Mouse (Mus musculus) stomach, embryonic 14.5 days (tissue): ENCODE data around the gene Slc29a4. TPM values are rescaled to one million over a fixed set of nuclear protein-coding genes. Genes with fewer than 3 reads are reported as not detected.

Experiments used
- ATAC-seq: fragments of 200-750 bp; cut with Nextera tagmentation; 2 replicates; pipeline ENCODE4 v1.8.0; 2017; ENCODE audit warnings: low read depth, moderate TSS enrichment; ENCODE audit not compliant: insufficient number of reproducible peaks, insufficient read depth, low FRiP score
- H3K27ac ChIP-seq: fragments of 300-500 bp; sonication (generic); 2 replicates; pipeline ENCODE4 v1.5.1; 2014; ENCODE audit warnings: mild to moderate bottlenecking, low read length, moderate library complexity, mixed read lengths
- H3K27me3 ChIP-seq: fragments of 300-500 bp; sonication (generic); 2 replicates; pipeline ENCODE4 v1.6.1; 2014; ENCODE audit warnings: low read length, control low read depth, mixed read lengths; ENCODE audit not compliant: control insufficient read depth, insufficient read depth
- H3K36me3 ChIP-seq: fragments of 300-500 bp; sonication (generic); 2 replicates; pipeline ENCODE4 v1.6.1; 2014; ENCODE audit warnings: mild to moderate bottlenecking, control low read depth, low read length, moderate library complexity, mixed read lengths; ENCODE audit not compliant: control insufficient read depth, insufficient read depth
- H3K4me1 ChIP-seq: fragments of 300-500 bp; sonication (generic); 2 replicates; pipeline ENCODE4 v1.6.1; 2014; ENCODE audit warnings: low read length, control low read depth, mixed read lengths; ENCODE audit not compliant: control insufficient read depth, insufficient read depth
- H3K4me2 ChIP-seq: fragments of 300-500 bp; sonication (generic); replicated peaks from 2 replicates; pipeline ENCODE4 v1.6.1; 2014; ENCODE audit warnings: low read depth, low read length, control low read depth
- H3K4me3 ChIP-seq: fragments of 300-500 bp; sonication (generic); 2 replicates; pipeline ENCODE4 v1.5.1; 2014; ENCODE audit warnings: low read depth, low read length, control low read depth
- H3K9ac ChIP-seq: fragments of 300-500 bp; sonication (generic); replicated peaks from 2 replicates; pipeline ENCODE4 v1.6.1; 2014; ENCODE audit warnings: low read depth, mild to moderate bottlenecking, control low read depth, low read length, moderate library complexity, mixed read lengths
- H3K9me3 ChIP-seq: fragments of 300-500 bp; sonication (generic); 2 replicates; pipeline ENCODE4 v1.6.1; 2016; ENCODE audit warnings: low read depth, low read length, control low read depth; ENCODE audit not compliant: control insufficient read depth
- WGBS: fragments of 180-500 bp; shearing (Covaris S2); extraction: QIAGEN DNeasy Blood & Tissue Kit; methylation state at CpG from one replicate; pipeline ENCODE4 v1.1.7; 2014; 5-methylcytosine and 5-hydroxymethylcytosine counted together
- polyA plus RNA-seq: library from polyadenylated mRNA; unstranded; fragments of >200 nt; fragmentation: Nextera tagmentation; extraction: Ambion mirVana; gene quantifications from 2 replicates; pipeline ENCODE4 v1.2.1, GENCODE M21; 2014

Gene Slc29a4
- polyA plus RNA-seq, 1 experiment from 2014 or later, result 8.1 TPM

DNA sequence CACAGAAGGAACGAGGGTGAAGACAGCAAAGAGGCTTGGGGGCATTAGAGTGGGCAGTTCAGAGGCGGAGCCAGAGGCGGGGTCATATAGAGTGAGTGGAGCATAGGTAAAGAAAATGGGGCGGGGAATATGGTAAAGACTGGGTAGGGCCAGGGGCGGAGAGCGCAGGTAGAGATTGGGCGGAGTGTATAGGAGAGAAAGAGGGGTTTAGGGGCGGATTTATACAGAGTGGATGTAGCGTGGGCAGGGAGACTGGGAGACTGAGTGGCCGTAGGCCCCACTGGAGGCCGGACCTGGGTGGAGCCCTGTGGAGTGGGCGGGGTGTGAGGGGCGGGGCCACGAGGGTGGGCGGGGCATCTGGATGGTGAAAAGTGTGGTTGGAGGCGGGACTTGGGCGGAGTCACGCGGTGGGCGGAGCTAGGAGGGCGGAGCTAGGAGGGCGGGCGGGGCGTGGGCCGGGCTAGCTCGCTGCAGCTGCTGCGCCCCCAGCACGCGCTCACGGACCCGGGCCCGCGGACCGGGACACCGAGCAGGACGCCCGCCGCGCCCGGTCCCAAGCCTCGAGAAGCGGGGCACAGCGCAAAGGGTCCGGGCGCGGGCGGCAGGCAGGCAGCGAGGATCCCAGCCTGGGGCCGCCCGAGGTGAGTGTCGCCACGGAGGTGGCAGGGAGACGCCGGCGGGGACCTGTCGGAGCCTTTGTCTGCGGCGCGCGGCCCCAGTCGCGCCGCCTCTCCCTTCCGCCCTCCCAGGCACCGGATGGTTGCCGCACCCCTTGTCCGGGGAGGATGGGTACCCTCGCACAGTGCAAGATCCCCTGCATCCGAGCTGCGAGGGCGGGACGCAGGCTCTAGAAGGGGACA is 9.6 kb downstream of the Slc29a4 start:
- peak; percentile 92 for ATAC-seq
- Histone ChIP-seq H3K9ac (peak overlapping the region; percentile 41; the same call in 1 of the 2 replicates), H3K4me3 (peak overlapping the region; percentile 59), H3K4me1 (no peaks in the 10 kb centered on the region), H3K27ac (no peak overlapping the region), H3K36me3 (no peaks in the 10 kb centered on the region), H3K4me2 (peak overlapping the region; percentile 99), H3K27me3 (no peaks in the 10 kb centered on the region), H3K9me3 (no peaks in the 10 kb centered on the region)
- WGBS, result under 1% methylated on average over 51 of the region's 72 CpGs

GRCm38 (mm10) chr5:142702511-142703138 is 10.3 kb downstream of the Slc29a4 start:
- H3K4me3 ChIP-seq, result peak overlapping the region; percentile 59
- WGBS, result 20% methylated on average over 18 of the region's 18 CpGs
- no peak for ATAC-seq
- no peaks in the 10 kb centered on the region for H3K4me1 ChIP-seq
- no peaks in the 10 kb centered on the region for H3K27me3 ChIP-seq
- peak overlapping the region; percentile 99 for H3K4me2 ChIP-seq
- H3K36me3 ChIP-seq, result no peaks in the 10 kb centered on the region
- no peaks in the 10 kb centered on the region for H3K9me3 ChIP-seq
- H3K9ac ChIP-seq, result peak overlapping the region; percentile 41; the same call in 1 of the 2 replicates
- no peak overlapping the region for H3K27ac ChIP-seq

DNA sequence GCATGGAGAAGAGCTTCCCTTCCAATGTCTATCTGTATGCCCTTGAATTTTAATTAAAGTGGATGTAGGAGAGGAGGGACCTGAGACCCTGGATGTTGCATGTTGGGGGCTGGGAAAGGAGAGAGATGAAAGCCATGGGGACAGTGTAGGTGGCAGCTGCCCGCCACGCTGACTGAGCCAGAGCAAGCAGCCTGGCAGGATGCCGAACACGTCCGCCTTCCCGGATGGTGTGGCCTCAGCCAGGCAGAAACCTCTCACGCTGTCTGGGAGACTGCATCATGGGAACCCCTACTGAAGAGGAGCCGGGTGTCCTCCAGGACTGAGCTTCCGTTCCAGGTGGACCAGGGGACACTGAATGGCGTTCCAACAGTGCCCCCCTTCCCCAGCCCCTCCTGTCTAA is 11.3 kb downstream of the Slc29a4 start:
- no peak overlapping the region for H3K9ac ChIP-seq
- no peaks in the 10 kb centered on the region for H3K4me1 ChIP-seq
- no peaks in the 10 kb centered on the region for H3K36me3 ChIP-seq
- ATAC-seq, result no peak
- no peak overlapping the region for H3K27ac ChIP-seq
- H3K4me2 ChIP-seq, result no peak overlapping the region
- no peaks in the 10 kb centered on the region for H3K27me3 ChIP-seq
- no peaks in the 10 kb centered on the region for H3K9me3 ChIP-seq
- WGBS, result 89% methylated on average over 10 of the region's 10 CpGs
- no peak overlapping the region for H3K4me3 ChIP-seq

- no peaks in the 10 kb centered on the region for H3K27me3 ChIP-seq
- H3K4me3 ChIP-seq, result no peak overlapping the region
- H3K36me3 ChIP-seq, result no peaks in the 10 kb centered on the region
- WGBS, result 90% methylated on average over 5 of the region's 5 CpGs
- H3K4me1 ChIP-seq, result no peaks in the 10 kb centered on the region
- H3K27ac ChIP-seq, result no peak overlapping the region
- no peak for ATAC-seq
- H3K4me2 ChIP-seq, result no peak overlapping the region
- H3K9ac ChIP-seq, result no peak overlapping the region
- H3K9me3 ChIP-seq, result peaks cover 4% of the 10 kb centered on the region; the same call in 1 of the 2 replicates
Measured at GRCm38 (mm10) chr5:142707709-142708108, 15.4 kb downstream of the Slc29a4 start.

DNA sequence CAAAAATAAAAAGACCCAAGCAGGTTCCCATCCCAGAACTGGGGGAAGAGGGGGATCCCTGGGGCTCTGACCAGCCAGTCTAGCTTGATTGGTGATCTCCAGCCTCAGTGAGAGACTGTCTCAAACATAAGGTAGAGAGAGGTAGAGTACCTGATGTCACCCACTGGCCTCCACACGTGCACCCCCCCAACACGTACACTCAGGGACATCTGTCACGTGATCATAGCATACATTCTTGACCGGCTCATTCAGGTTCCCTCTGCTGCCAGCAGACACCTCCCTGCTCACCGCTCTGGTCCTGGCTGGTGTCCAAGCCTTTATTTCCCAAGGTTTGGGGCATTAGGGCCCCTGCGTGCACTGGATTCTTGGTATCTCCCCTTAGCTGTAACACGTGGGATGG is 17.1 kb downstream of the Slc29a4 start:
- H3K4me3 ChIP-seq, result no peak overlapping the region
- 82% methylated on average over 7 of the region's 7 CpGs for WGBS
- H3K36me3 ChIP-seq, result no peaks in the 10 kb centered on the region
- H3K4me2 ChIP-seq, result no peak overlapping the region
- H3K27ac ChIP-seq, result no peak overlapping the region
- no peaks in the 10 kb centered on the region for H3K4me1 ChIP-seq
- ATAC-seq, result no peak
- H3K9ac ChIP-seq, result no peak overlapping the region
- H3K27me3 ChIP-seq, result no peaks in the 10 kb centered on the region
- H3K9me3 ChIP-seq, result peaks cover 4% of the 10 kb centered on the region; the same call in 1 of the 2 replicates

GRCm38 (mm10) chr5:142712373-142712772 is 20.1 kb downstream of the Slc29a4 start:
- Histone ChIP-seq H3K4me1 (no peaks in the 10 kb centered on the region), H3K4me2 (no peak overlapping the region), H3K27me3 (no peaks in the 10 kb centered on the region), H3K9ac (no peak overlapping the region), H3K36me3 (no peaks in the 10 kb centered on the region), H3K9me3 (peaks cover 4% of the 10 kb centered on the region; the same call in 1 of the 2 replicates), H3K27ac (no peak overlapping the region), H3K4me3 (no peak overlapping the region)
- WGBS, result 82% methylated on average over 5 of the region's 5 CpGs
- ATAC-seq, result no peak

GRCm38 (mm10) chr5:142713966-142714365 is 21.7 kb downstream of the Slc29a4 start:
- H3K27me3 ChIP-seq, result no peaks in the 10 kb centered on the region
- no peak overlapping the region for H3K9ac ChIP-seq
- no peaks in the 10 kb centered on the region for H3K36me3 ChIP-seq
- no peak overlapping the region for H3K4me3 ChIP-seq
- no peak overlapping the region for H3K4me2 ChIP-seq
- no peak overlapping the region for H3K27ac ChIP-seq
- WGBS, result 89% methylated on average over 10 of the region's 10 CpGs
- H3K9me3 ChIP-seq, result peaks cover 4% of the 10 kb centered on the region; the same call in 1 of the 2 replicates
- no peak for ATAC-seq
- H3K4me1 ChIP-seq, result no peaks in the 10 kb centered on the region

- no peaks in the 10 kb centered on the region for H3K36me3 ChIP-seq
- no peaks in the 10 kb centered on the region for H3K4me1 ChIP-seq
- ATAC-seq, result no peak
- H3K27ac ChIP-seq, result no peak overlapping the region
- H3K9ac ChIP-seq, result no peak overlapping the region
- H3K9me3 ChIP-seq, result peaks cover 4% of the 10 kb centered on the region; the same call in 1 of the 2 replicates
- no peaks in the 10 kb centered on the region for H3K27me3 ChIP-seq
- 82% methylated on average over 9 of the region's 9 CpGs for WGBS
- H3K4me2 ChIP-seq, result no peak overlapping the region
- no peak overlapping the region for H3K4me3 ChIP-seq
Measured at GRCm38 (mm10) chr5:142715059-142715458, 22.7 kb downstream of the Slc29a4 start.
